Mouse (Mus musculus) cerebellum, adult 2 months (tissue): ENCODE measurements around the gene Ntm.

Experiments
- CTCF ChIP-seq: fragments of 200-500 bp; IDR thresholded peaks from 2 replicates; pipeline ENCODE4 v1.5.1; 2011; ENCODE audit warnings: low read depth, mild to moderate bottlenecking, control low read depth, low read length, moderate library complexity, borderline replicate concordance; ENCODE audit not compliant: insufficient read depth
- POLR2A ChIP-seq: fragments of 200-500 bp; IDR thresholded peaks from 2 replicates; pipeline ENCODE4 v1.6.1; 2011; ENCODE audit warnings: low read length, control low read depth, borderline replicate concordance; ENCODE audit not compliant: insufficient read depth

- no peak for TF ChIP-seq CTCF
- no peak; the same call in 1 of the 2 replicates for TF ChIP-seq POLR2A
These were observed 386.8 kb downstream of the Ntm start for GRCm38 (mm10) chr9:29576051-29576533.
